Mouse (Mus musculus): ENCODE data around the gene Rgs6.

DNA sequence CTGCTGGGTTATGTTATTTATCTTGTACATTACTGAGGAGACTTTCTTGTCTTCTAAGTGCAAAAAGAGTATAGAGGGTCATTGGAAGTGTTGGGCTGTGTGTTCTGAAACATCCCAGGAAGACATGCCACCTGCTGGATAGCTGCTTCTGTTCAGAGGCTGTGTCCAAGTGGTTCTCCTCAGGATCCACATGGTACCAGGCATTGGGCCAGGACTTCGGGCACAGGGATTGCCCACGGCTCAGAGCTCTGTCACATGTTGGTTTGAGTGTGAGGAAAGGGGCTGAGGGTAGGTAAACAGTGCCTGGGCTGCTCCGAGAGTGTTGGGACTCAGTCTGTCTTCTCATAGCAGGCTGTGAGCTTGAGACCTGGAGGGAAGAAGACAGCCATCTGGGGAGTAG lies 79.3 kb downstream of the Rgs6 start:
- no peak for TF ChIP-seq POLR2A (IDR thresholded peaks at IDR 0.05; ENCODE audit: low read depth, low read length)
- TF ChIP-seq CTCF (conservative IDR thresholded peaks at IDR 0.05; ENCODE audit: insufficient read depth, insufficient read length, low read depth, low read length), result no peak

Measured in kidney, adult 2 months (tissue).